Mouse (Mus musculus): ENCODE results near the gene Tstd1.

- no peak for TF ChIP-seq CTCF (IDR thresholded peaks at IDR 0.05)
- no peak for TF ChIP-seq EP300 (IDR thresholded peaks at IDR 0.05; ENCODE audit: insufficient read depth, low read depth, low read length)
- TF ChIP-seq POLR2A (IDR thresholded peaks at IDR 0.05; ENCODE audit: insufficient read depth, low read depth, low read length) = no peak
Observed at GRCm38 (mm10) chr1:171435974-171436373, 17.3 kb downstream of the Tstd1 start.
